Mouse (Mus musculus): ENCODE results near the gene Meig1. TPM values are rescaled to one million over a fixed set of nuclear protein-coding genes. Genes with fewer than 3 reads are reported as not detected.
A peak's percentile ranks its signal among the peaks of the same experiment; 100 is the strongest.
"Not testable (repeated sequence)": the region's sequence is repeated elsewhere in the genome, so short reads cannot be mapped to it uniquely, and the experiment has no call there.

The Meig1 gene
- not detected for total RNA-seq (2021)
- long read RNA-seq, experiment 1, partial matches to known transcripts = 0 of 1 reads
- long read RNA-seq, experiment 1, other reads (novel, unspliced or antisense) = 0 of 1 reads
- long read RNA-seq, experiment 2 = 0 reads

- DNase-seq (ENCODE audit: low spot score in 2 of 2) = no peak
These were observed at the start of gene Meig1 for GRCm38 (mm10) chr2:3422548-3422947. TSS of gene Meig1 (minus strand) at chr2:3422648.

DNA sequence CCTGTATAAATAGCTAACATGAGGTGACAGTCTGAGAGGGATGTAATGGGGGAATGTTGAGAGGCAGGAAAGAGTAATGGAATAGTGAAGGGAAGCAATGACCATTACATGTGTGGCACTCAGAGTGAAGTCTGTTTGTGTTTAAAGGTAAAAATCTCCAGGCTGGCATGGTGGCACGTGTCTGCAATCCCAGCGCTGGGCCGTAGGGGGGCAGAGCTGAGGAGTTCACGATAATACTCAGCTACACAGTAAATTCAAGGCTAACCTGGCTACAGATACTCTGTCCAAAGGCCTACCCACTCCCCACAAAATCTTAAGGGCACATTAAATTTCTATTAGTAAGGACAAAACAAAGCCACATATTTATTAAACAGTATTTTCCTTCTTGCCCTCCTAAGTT, 34.1 kb upstream of the Meig1 start:
- no peak for DNase-seq (ENCODE audit: low spot score in 2 of 2)

GRCm38 (mm10) chr2:3453096-3453495, 30.6 kb upstream of the Meig1 start:
- no peak for DNase-seq (ENCODE audit: low spot score in 2 of 2)

- no peak for DNase-seq (ENCODE audit: low spot score in 2 of 2)
These were observed 27.0 kb upstream of the Meig1 start for GRCm38 (mm10) chr2:3449431-3449830.

DNA sequence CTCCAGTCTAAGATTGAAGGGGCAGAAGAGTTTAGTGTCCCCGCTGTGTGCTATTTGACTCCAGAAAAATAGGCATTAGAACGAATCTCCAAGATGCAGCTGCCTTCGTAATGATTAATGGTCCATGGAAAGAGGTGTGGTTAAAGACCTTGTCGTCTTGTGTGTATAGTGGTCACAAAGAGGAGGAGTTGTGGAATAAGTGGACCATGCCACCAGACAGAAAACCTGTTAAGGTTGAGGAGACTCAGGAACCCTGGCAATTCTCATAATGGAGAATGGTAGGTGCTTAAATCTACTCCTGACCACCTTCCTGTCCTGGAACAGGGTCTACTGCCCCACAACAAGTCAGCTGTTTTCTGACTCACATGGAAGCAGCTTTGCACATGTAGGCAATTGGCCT, 23.5 kb upstream of the Meig1 start:
- DNase-seq (ENCODE audit: low spot score in 2 of 2) = no peak

GRCm38 (mm10) chr2:3444206-3444605, 21.8 kb upstream of the Meig1 start:
- no peak for DNase-seq (ENCODE audit: low spot score in 2 of 2)

DNA sequence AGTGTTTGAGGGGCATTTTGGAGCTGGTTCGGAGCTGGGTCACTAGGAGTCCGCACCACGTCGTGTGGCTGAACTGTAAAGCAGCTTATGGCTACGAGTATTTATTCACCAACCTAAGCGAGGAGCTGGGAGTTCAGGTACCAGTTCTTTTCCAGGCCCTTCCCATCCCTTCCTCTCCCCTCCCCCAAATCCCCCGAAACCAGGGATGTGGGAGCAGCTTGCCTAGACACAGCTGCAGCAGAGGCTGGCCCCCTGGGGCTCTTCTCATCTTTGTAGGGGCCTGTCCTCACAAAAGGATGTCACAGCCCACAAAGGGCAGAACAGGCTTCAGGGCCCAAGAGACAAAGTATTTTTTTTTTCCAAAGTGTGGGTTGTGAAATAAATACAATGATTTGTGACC, 15.5 kb upstream of the Meig1 start:
- no peak for DNase-seq (ENCODE audit: low spot score in 2 of 2)

- DNase-seq (ENCODE audit: low spot score in 2 of 2) = no peak
These were observed 13.1 kb upstream of the Meig1 start for GRCm38 (mm10) chr2:3435369-3436061.

GRCm38 (mm10) chr2:3430956-3431355, 8.5 kb upstream of the Meig1 start:
- DNase-seq (ENCODE audit: low spot score in 2 of 2) = no peak

GRCm38 (mm10) chr2:3424579-3424910, 2.1 kb upstream of the Meig1 start:
- DNase-seq (ENCODE audit: low spot score in 2 of 2) = no peak

DNA sequence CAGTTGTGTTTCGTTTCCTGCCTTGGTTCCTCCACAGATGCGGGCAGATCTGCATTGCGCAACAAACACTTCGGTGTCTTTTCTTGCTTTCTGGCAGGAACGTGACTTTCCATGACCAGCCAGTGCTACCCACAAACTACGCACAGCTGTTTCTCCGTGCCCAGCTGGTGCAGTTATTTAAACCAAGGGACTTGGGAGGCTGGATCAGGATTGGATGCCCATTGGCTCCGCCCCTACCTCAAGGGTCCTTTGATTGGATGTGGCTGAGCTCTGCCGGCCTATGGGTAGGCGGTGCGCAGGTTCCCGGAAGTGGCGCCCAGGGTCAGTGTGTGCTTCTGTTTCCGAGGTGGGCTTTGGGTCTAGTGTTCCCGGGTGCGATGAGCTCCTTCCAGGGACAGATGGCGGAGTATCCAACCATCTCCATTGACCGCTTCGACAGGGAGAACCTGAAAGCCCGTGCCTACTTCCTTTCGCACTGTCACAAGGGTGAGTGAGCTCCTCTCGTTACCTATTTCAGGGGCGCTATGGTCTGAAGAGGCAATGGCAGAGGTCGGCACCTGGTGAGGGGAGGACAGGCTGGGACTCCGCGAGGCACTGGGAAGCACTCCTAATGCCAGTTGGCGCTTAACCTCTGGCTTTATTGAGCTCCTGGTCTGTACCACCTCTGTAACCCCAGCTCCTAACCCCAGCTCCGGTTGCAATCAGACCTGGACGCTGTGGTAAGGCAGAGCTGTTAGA, 1.6 kb upstream of the Meig1 start, which contains the start of gene Dclre1c:
Gene Dclre1c, plus strand, starts transcription at position 291 of the 738 bp plus-strand sequence.
- peak; percentile 75 to 78 for DNase-seq (ENCODE audit: low spot score in 2 of 2)

GRCm38 (mm10) chr2:3420157-3420556, 2.3 kb downstream of the Meig1 start:
- DNase-seq (ENCODE audit: low spot score in 2 of 2) = no peak

GRCm38 (mm10) chr2:3418883-3419431, 3.5 kb downstream of the Meig1 start:
- peak; percentile 96 to 97 for DNase-seq (ENCODE audit: low spot score in 2 of 2)

DNA sequence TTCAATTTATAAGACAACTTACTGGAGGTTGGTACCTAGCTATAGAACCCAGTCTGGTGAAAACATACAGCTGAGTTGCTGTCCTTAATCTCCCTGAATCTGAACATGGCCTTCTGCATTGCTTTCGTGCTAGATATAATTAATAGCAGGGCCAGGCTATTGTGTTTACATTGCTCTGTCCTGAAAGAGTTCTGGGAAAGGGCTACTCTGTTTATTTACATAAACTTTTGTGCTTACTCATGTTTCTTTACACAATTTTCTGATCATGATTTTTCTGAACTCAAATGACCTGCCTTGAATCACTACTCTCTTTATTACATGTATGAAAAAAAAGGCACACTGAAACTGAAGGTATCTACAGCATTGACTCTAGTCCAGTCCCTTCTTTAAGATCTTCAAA, 6.8 kb downstream of the Meig1 start:
- no peak for DNase-seq (ENCODE audit: low spot score in 2 of 2)

DNA sequence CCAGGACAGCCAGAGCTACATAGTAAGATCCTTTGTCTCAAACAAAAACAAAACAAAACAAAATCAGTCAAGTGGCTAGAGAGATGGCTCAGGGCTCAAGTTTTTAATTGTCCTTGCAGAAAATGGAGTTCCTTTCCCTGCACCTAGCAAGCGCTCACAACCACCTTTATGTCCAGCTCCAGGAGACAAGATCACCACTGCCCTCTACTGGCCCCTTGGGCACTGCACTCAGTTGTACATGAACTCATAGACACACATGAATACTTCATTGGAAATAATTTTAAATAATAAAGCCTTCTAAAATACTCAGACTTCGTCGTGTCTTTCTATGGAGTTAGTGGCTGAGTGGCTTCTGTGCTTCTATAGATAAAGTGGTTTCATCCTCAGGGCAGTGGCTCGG, 8.2 kb downstream of the Meig1 start:
- peak; percentile 51 to 58 for DNase-seq (ENCODE audit: low spot score in 2 of 2)

DNA sequence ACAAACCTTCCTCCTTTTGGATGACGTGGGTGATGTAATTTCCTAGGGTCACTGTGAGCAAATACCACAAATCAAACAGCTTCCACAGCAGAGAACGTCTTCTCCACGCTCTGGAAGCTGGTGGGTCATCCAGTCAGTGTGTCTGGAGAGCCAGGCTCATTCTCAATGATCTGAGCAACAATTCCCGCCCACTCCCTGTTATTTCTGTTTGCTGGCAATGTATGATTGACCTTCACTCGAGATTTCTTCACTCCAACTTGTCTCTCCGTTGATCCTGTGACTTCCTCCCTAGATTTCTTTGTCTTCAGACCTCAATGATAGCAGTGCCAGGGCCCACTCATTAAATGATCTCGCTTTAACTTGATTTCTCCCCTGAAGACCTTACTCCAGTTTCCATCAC, 14.7 kb downstream of the Meig1 start:
- no peak for DNase-seq (ENCODE audit: low spot score in 2 of 2)

DNA sequence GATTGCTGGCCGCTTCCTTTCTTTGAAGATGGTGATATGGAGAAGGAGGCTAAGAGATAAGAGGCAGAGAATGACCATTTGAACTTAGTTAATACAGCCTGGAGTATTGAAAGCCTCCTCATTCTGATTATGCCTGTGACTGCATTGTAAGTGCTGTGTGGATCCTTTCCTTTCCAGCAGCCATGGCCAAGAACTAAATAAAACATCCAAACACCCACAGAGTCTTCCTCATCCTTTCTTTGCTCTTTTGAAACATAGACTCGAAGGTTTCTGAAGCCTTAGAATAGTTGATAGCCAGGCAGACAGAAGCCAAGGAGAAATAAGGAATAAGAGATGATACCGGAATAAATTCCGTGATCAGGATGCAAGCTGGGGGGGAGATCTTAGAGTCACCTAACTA, 16.5 kb downstream of the Meig1 start:
- DNase-seq (ENCODE audit: low spot score in 2 of 2) = no peak

DNA sequence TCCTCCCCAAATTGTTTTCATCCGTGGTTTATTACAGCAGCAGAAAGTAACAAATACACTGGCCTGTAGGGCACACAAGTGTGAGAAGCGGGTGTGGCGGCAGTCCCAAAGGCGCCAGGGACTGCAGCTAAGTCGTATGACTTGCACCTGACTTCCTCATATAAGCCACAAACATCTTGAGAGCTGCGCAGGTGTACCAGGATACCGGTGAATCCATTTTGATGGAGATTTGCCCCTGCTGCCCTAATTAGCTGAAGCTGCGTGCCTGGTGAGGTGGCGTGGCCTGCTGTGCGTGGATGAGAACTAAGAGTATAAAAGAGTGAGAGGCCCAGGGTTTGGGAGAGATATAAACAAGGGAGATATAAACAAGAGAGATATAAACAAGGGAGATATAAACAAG, 25.3 kb downstream of the Meig1 start, which contains the start of gene Olah:
Gene Olah, minus strand, starts transcription at position 101 of the 400 bp plus-strand sequence.
- DNase-seq (ENCODE audit: low spot score in 2 of 2) = not testable (repeated sequence)

GRCm38 (mm10) chr2:3391945-3392344, 30.5 kb downstream of the Meig1 start:
- no peak for DNase-seq (ENCODE audit: low spot score in 2 of 2)

- DNase-seq (ENCODE audit: low spot score in 2 of 2) = no peak
These were observed 35.2 kb downstream of the Meig1 start for GRCm38 (mm10) chr2:3387105-3387860.

DNA sequence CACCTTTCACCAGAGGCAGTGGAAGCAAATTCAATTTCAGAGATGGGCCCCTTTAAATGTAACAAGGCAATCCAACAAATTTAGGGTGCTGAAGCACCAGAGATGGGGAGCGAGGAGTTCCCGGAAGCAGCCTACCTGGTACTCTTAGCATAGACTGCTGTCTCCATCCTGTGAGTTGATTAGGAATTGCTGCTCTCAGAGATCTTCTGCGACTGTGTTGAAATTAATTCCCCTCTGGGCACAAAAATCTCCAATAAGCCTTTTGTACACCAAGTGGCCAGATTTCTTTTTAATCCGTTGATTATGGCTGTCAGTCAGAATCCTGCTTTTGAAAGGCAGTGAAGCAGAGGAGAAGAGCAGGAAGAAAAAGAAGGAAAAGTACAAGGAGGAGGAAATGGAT, 57.3 kb downstream of the Meig1 start:
- DNase-seq (ENCODE audit: low spot score in 2 of 2) = no peak
